Mouse (Mus musculus) liver, adult (tissue): ENCODE results near the gene Map3k20.

Source experiments
- GATA4 ChIP-seq: IDR thresholded peaks from 2 replicates; pipeline ENCODE4 v1.6.1; 2014; ENCODE audit warnings: mild to moderate bottlenecking, low read length; ENCODE audit not compliant: insufficient replicate concordance

The Map3k20 gene

GRCm38 (mm10) chr2:72375877-72376276, 90.4 kb downstream of the Map3k20 start:
- TF ChIP-seq GATA4 = no peak

- TF ChIP-seq GATA4 = no peak
Observed at GRCm38 (mm10) chr2:72376946-72377345, 91.5 kb downstream of the Map3k20 start.

GRCm38 (mm10) chr2:72379425-72379824, 94.0 kb downstream of the Map3k20 start:
- no peak for TF ChIP-seq GATA4

- TF ChIP-seq GATA4 = no peak
Observed at GRCm38 (mm10) chr2:72382662-72383061, 97.2 kb downstream of the Map3k20 start.

GRCm38 (mm10) chr2:72383321-72383720, 97.9 kb downstream of the Map3k20 start:
- no peak for TF ChIP-seq GATA4

GRCm38 (mm10) chr2:72389411-72389810, 104.0 kb downstream of the Map3k20 start:
- no peak for TF ChIP-seq GATA4

GRCm38 (mm10) chr2:72389942-72390341, 104.5 kb downstream of the Map3k20 start:
- TF ChIP-seq GATA4 = no peak

- TF ChIP-seq GATA4 = no peak
Observed at GRCm38 (mm10) chr2:72390474-72390873, 105.0 kb downstream of the Map3k20 start.

GRCm38 (mm10) chr2:72391024-72391423, 105.6 kb downstream of the Map3k20 start:
- no peak for TF ChIP-seq GATA4

- no peak for TF ChIP-seq GATA4
Observed at GRCm38 (mm10) chr2:72391721-72392120, 106.3 kb downstream of the Map3k20 start.

- no peak for TF ChIP-seq GATA4
Observed at GRCm38 (mm10) chr2:72392316-72392715, 106.9 kb downstream of the Map3k20 start.

- no peak for TF ChIP-seq GATA4
Observed at GRCm38 (mm10) chr2:72396934-72397333, 111.5 kb downstream of the Map3k20 start.

- no peak for TF ChIP-seq GATA4
Observed at GRCm38 (mm10) chr2:72398227-72398626, 112.8 kb downstream of the Map3k20 start.

GRCm38 (mm10) chr2:72399469-72400195, 114.2 kb downstream of the Map3k20 start:
- no peak for TF ChIP-seq GATA4

- no peak for TF ChIP-seq GATA4
Observed at GRCm38 (mm10) chr2:72401290-72401689, 115.9 kb downstream of the Map3k20 start.

GRCm38 (mm10) chr2:72405621-72406555, 120.5 kb downstream of the Map3k20 start:
- TF ChIP-seq GATA4 = no peak

- TF ChIP-seq GATA4 = no peak
Observed at GRCm38 (mm10) chr2:72406701-72407100, 121.3 kb downstream of the Map3k20 start.
